14 mouse cellular contexts compared by ENCODE assay signal in genomic region chr10:85320971-85321370, GRCm38 (mm10).
DNase-seq lines count a peak whose midpoint lies in the region; ATAC-seq lines count a peak whose summit lies in the region.
"Had no signal": no experiment of that assay in that cellular context is flagged by ENCODE, and none has a peak within 500 bp of the region (broad histone marks: within the 10 kb centered on the region; RNA-seq: fewer than 3 reads in every experiment).

No protein-coding gene starts in this region.

- 53% methylated on average over 1 of the region's 1 CpGs for WGBS in hindbrain, embryonic 16.5 days
- 71% methylated on average over 1 of the region's 1 CpGs for WGBS in hindbrain, embryonic 11.5 days
- 70% methylated on average over 1 of the region's 1 CpGs for WGBS in forebrain, embryonic 10.5 days

- H3K4me2 ChIP-seq in hindbrain, embryonic 16.5 days (ENCODE audit: low read length): no peak overlapping the region
- no peak overlapping the region for H3K4me2 ChIP-seq in hindbrain, embryonic 11.5 days (replicated peaks; ENCODE audit: low read depth, low read length)
- H3K4me2 ChIP-seq: embryonic facial prominence, embryonic 13.5 days; hindbrain, embryonic 15.5 days had no signal

- H3K4me3 ChIP-seq in hindbrain, embryonic 16.5 days (ENCODE audit: low read length): no peak overlapping the region
- no peak overlapping the region for H3K4me3 ChIP-seq in hindbrain, embryonic 11.5 days (ENCODE audit: low read depth, low read length)
- H3K4me3 ChIP-seq in forebrain, embryonic 10.5 days: no peak overlapping the region
- H3K4me3 ChIP-seq: embryonic facial prominence, embryonic 13.5 days; hindbrain, embryonic 15.5 days; layer of hippocampus, adult 2 months had no signal

- H3K4me1 ChIP-seq in hindbrain, embryonic 16.5 days (ENCODE audit: control insufficient read depth, insufficient read depth, low read depth, low read length): no peaks in the 10 kb centered on the region
- no peaks in the 10 kb centered on the region for H3K4me1 ChIP-seq in hindbrain, embryonic 11.5 days (replicated peaks; ENCODE audit: control insufficient read depth, insufficient read depth, low read length)
- no peaks in the 10 kb centered on the region for H3K4me1 ChIP-seq in forebrain, embryonic 10.5 days
- H3K4me1 ChIP-seq: embryonic facial prominence, embryonic 13.5 days; hindbrain, embryonic 15.5 days had no signal

- no peak overlapping the region for H3K27ac ChIP-seq in hindbrain, embryonic 16.5 days (ENCODE audit: low read depth, low read length)
- no peak overlapping the region for H3K27ac ChIP-seq in hindbrain, embryonic 11.5 days (ENCODE audit: low read depth, low read length)
- H3K27ac ChIP-seq in forebrain, embryonic 10.5 days: no peak overlapping the region
- H3K27ac ChIP-seq: embryonic facial prominence, embryonic 13.5 days; hindbrain, embryonic 15.5 days; layer of hippocampus, adult 2 months had no signal

- no peaks in the 10 kb centered on the region for H3K9me3 ChIP-seq in hindbrain, embryonic 16.5 days (ENCODE audit: control insufficient read depth, low read length)
- no peaks in the 10 kb centered on the region for H3K9me3 ChIP-seq in hindbrain, embryonic 11.5 days (ENCODE audit: control insufficient read depth, low read length)
- no peaks in the 10 kb centered on the region for H3K9me3 ChIP-seq in forebrain, embryonic 10.5 days
- H3K9me3 ChIP-seq: embryonic facial prominence, embryonic 13.5 days; hindbrain, embryonic 15.5 days had no signal

- ATAC-seq in hindbrain, embryonic 16.5 days: peak; percentile 58; the same call in 1 of the 2 replicates
- ATAC-seq in hindbrain, embryonic 11.5 days (ENCODE audit: low FRiP score): no peak
- ATAC-seq: CD4-positive, CD25-positive, alpha-beta regulatory T cell, adult 4 months had no signal

- H3K36me3 ChIP-seq in hindbrain, embryonic 16.5 days (ENCODE audit: control insufficient read depth, insufficient read depth, low read length): no peaks in the 10 kb centered on the region
- H3K36me3 ChIP-seq in hindbrain, embryonic 11.5 days (ENCODE audit: control insufficient read depth, insufficient read depth, low read length): no peaks in the 10 kb centered on the region
- no peaks in the 10 kb centered on the region for H3K36me3 ChIP-seq in forebrain, embryonic 10.5 days (replicated peaks)
- H3K36me3 ChIP-seq: embryonic facial prominence, embryonic 13.5 days; hindbrain, embryonic 15.5 days had no signal

- no peak for DNase-seq in hindbrain, embryonic 11.5 days (ENCODE audit: low spot score)
- peak; percentile 1 for DNase-seq in lung, postnatal 36 days
- no peak for DNase-seq in lung, postnatal 25 days (ENCODE audit: low spot score)
- DNase-seq in heart, adult 8-10 months (ENCODE audit: low spot score): peak; percentile 33
- DNase-seq in urinary bladder, adult 18-20 months (ENCODE audit: low spot score in 2 of 2): no peak
- DNase-seq in forebrain, embryonic 10.5 days (ENCODE audit: extremely low spot score, low spot score): no peak
- DNase-seq: cerebellum, adult 11 months; kidney, adult 18-20 months; thymus, adult 18-20 months had no signal

- no peaks in the 10 kb centered on the region for H3K27me3 ChIP-seq in hindbrain, embryonic 16.5 days (replicated peaks; ENCODE audit: control insufficient read depth, insufficient read depth, low read length)
- H3K27me3 ChIP-seq in hindbrain, embryonic 11.5 days (ENCODE audit: control insufficient read depth, insufficient read depth, low read length): no peaks in the 10 kb centered on the region
- no peaks in the 10 kb centered on the region for H3K27me3 ChIP-seq in forebrain, embryonic 10.5 days (ENCODE audit: poor library complexity, severe bottlenecking)
- H3K27me3 ChIP-seq: embryonic facial prominence, embryonic 13.5 days; hindbrain, embryonic 15.5 days had no signal

- H3K9ac ChIP-seq in hindbrain, embryonic 16.5 days (ENCODE audit: low read depth, low read length): no peak overlapping the region
- H3K9ac ChIP-seq in hindbrain, embryonic 11.5 days (ENCODE audit: low read depth, low read length): no peak overlapping the region
- H3K9ac ChIP-seq: embryonic facial prominence, embryonic 13.5 days; hindbrain, embryonic 15.5 days had no signal

Comparison
In these comparisons a context has a peak if more than half of its experiments do, and no peak if none do; other contexts are left out.
1. DNase-seq: peak in lung, postnatal 36 days (single experiment) and heart, adult 8-10 months (single experiment); none in hindbrain, embryonic 11.5 days (single experiment), lung, postnatal 25 days (single experiment), urinary bladder, adult 18-20 months (0 of 2) and forebrain, embryonic 10.5 days (single experiment).